Mouse (Mus musculus) G1E (cell line): ENCODE results near the gene Cpvl.

ENCODE experiments used
- CTCF ChIP-seq: IDR thresholded peaks from 2 replicates; pipeline ENCODE4 v1.5.1; 2012; ENCODE audit warnings: low read depth, low read length, inconsistent platforms, mixed read lengths
- GATA1 ChIP-seq: IDR thresholded peaks from 2 replicates; pipeline ENCODE4 v1.6.1; 2012; ENCODE audit warnings: borderline replicate concordance, low read length, inconsistent platforms, mixed read lengths
- GATA2 ChIP-seq: IDR thresholded peaks from 2 replicates; pipeline ENCODE4 v1.6.1; 2012; ENCODE audit warnings: low read depth, low read length, inconsistent platforms, borderline replicate concordance
- POLR2AphosphoS5 ChIP-seq: IDR thresholded peaks from 2 replicates; pipeline ENCODE4 v1.6.1; 2012; ENCODE audit warnings: low read depth, low read length, inconsistent platforms; ENCODE audit not compliant: insufficient replicate concordance
- TAL1 ChIP-seq: conservative IDR thresholded peaks from 2 replicates; pipeline ENCODE4 v1.6.1; 2012; ENCODE audit warnings: low read depth, low read length, inconsistent platforms, mixed read lengths

GRCm38 (mm10) chr6:54009293-54009692 is 30.8 kb upstream of the Cpvl start:
- TF ChIP-seq CTCF (no peak), GATA1 (no peak), TAL1 (no peak), POLR2AphosphoS5 (no peak), GATA2 (no peak)
